In genomic region chr10:75060217-75060842, GRCm38 (mm10) we compare ENCODE assay signal across 8 mouse cellular contexts. TPM values are rescaled to one million over a fixed set of nuclear protein-coding genes. Genes with fewer than 3 reads are reported as not detected.
DNase-seq lines count a peak whose midpoint lies in the region; ATAC-seq and TF ChIP-seq lines count a peak whose summit lies in the region.

Gene Bcr (plus strand): TSS chr10:75060592.

- no peaks in the 10 kb centered on the region for H3K9me3 ChIP-seq in embryonic facial prominence, embryonic 14.5 days (ENCODE audit: control insufficient read depth, low read length)
- no peaks in the 10 kb centered on the region for H3K9me3 ChIP-seq in heart, embryonic 13.5 days
- no peaks in the 10 kb centered on the region for H3K9me3 ChIP-seq in liver, embryonic 16.5 days (replicated peaks; ENCODE audit: control insufficient read depth, low read length)
- H3K9me3 ChIP-seq in neural tube, embryonic 12.5 days, result no peaks in the 10 kb centered on the region
- H3K9me3 ChIP-seq in stomach, postnatal 0 days (ENCODE audit: control insufficient read depth, low read length), result no peaks in the 10 kb centered on the region

- H3K4me2 ChIP-seq in embryonic facial prominence, embryonic 14.5 days (ENCODE audit: low read depth, low read length), result peak within 1 kb of the TSS; percentile 90
- H3K4me2 ChIP-seq in heart, embryonic 13.5 days, result peak within 1 kb of the TSS; percentile 77
- peak within 1 kb of the TSS; percentile 50 for H3K4me2 ChIP-seq in liver, embryonic 16.5 days (ENCODE audit: low read depth, low read length)
- peak within 1 kb of the TSS; percentile 84 for H3K4me2 ChIP-seq in neural tube, embryonic 12.5 days (replicated peaks)
- H3K4me2 ChIP-seq in stomach, postnatal 0 days (replicated peaks; ENCODE audit: low read depth), result peak within 1 kb of the TSS; percentile 86

- H3K4me3 ChIP-seq in embryonic facial prominence, embryonic 14.5 days (ENCODE audit: low read depth, low read length), result peak within 1 kb of the TSS; percentile 86
- peak within 1 kb of the TSS; percentile 90 for H3K4me3 ChIP-seq in heart, embryonic 13.5 days
- H3K4me3 ChIP-seq in liver, embryonic 16.5 days (ENCODE audit: low read depth, low read length), result peak within 1 kb of the TSS; percentile 68
- peak within 1 kb of the TSS; percentile 88 for H3K4me3 ChIP-seq in neural tube, embryonic 12.5 days
- H3K4me3 ChIP-seq in stomach, postnatal 0 days (ENCODE audit: low read depth, low read length), result peak within 1 kb of the TSS; percentile 82

- ATAC-seq in embryonic facial prominence, embryonic 14.5 days (ENCODE audit: low read depth), result peak; percentile 88
- peak; percentile 70 for ATAC-seq in heart, embryonic 13.5 days (ENCODE audit: extremely low read depth, insufficient number of reproducible peaks, low FRiP score, low TSS enrichment)
- peak; percentile 77 for ATAC-seq in liver, embryonic 16.5 days (ENCODE audit: low read depth)
- ATAC-seq in neural tube, embryonic 12.5 days (ENCODE audit: low FRiP score, low read depth), result peak; percentile 85
- peak; percentile 83 for ATAC-seq in stomach, postnatal 0 days (ENCODE audit: low FRiP score, low TSS enrichment)

- H3K9ac ChIP-seq in embryonic facial prominence, embryonic 14.5 days (ENCODE audit: low read depth, low read length), result peak within 1 kb of the TSS; percentile 82
- H3K9ac ChIP-seq in heart, embryonic 13.5 days, result peak within 1 kb of the TSS; percentile 93
- H3K9ac ChIP-seq in liver, embryonic 16.5 days (ENCODE audit: low read depth, low read length), result peak within 1 kb of the TSS; percentile 61
- peak within 1 kb of the TSS; percentile 89 for H3K9ac ChIP-seq in neural tube, embryonic 12.5 days
- peak within 1 kb of the TSS; percentile 82 for H3K9ac ChIP-seq in stomach, postnatal 0 days (ENCODE audit: low read length)

- TF ChIP-seq CTCF in stomach, postnatal 0 days (IDR thresholded peaks at IDR 0.05; ENCODE audit: low read depth), result no peak

- DNase-seq in 3T3-L1 (ENCODE audit: low read depth, low spot score), result peak; percentile 53
- peak; percentile 91 to 94 for DNase-seq in adrenal gland, postnatal 36 days
- peak; percentile 91 for DNase-seq in embryonic facial prominence, embryonic 14.5 days (ENCODE audit: low spot score)
- peak; percentile 89 for DNase-seq in kidney, postnatal 10 days
- peak; percentile 82 for DNase-seq in stomach, postnatal 0 days (ENCODE audit: low spot score)

- peak within 1 kb of the TSS; percentile 58 for H3K27ac ChIP-seq in embryonic facial prominence, embryonic 14.5 days (replicated peaks; ENCODE audit: low read depth, low read length)
- no peak within 1 kb of the TSS for H3K27ac ChIP-seq in heart, embryonic 13.5 days (replicated peaks)
- H3K27ac ChIP-seq in liver, embryonic 16.5 days (ENCODE audit: low read length), result peak within 1 kb of the TSS; percentile 56
- H3K27ac ChIP-seq in neural tube, embryonic 12.5 days, result peak within 1 kb of the TSS; percentile 68; the same call in 1 of the 2 replicates
- H3K27ac ChIP-seq in stomach, postnatal 0 days (replicated peaks), result peak within 1 kb of the TSS; percentile 45

- WGBS in embryonic facial prominence, embryonic 14.5 days, result under 1% methylated on average over 24 of the region's 73 CpGs
- under 1% methylated on average over 33 of the region's 73 CpGs for WGBS in heart, embryonic 13.5 days
- WGBS in liver, embryonic 16.5 days (ENCODE audit: insufficient replicate concordance), result 0% methylated on average over 23 of the region's 73 CpGs
- WGBS in neural tube, embryonic 12.5 days, result 1% methylated on average over 70 of the region's 73 CpGs
- 0% methylated on average over 28 of the region's 73 CpGs for WGBS in stomach, postnatal 0 days

- no peaks in the 10 kb centered on the region for H3K27me3 ChIP-seq in embryonic facial prominence, embryonic 14.5 days (replicated peaks; ENCODE audit: control insufficient read depth, insufficient read depth, low read length)
- H3K27me3 ChIP-seq in heart, embryonic 13.5 days (replicated peaks), result peaks cover 45% of the 10 kb centered on the region
- peaks cover 35% of the 10 kb centered on the region for H3K27me3 ChIP-seq in liver, embryonic 16.5 days (ENCODE audit: control insufficient read depth, insufficient read depth, low read depth, low read length)
- H3K27me3 ChIP-seq in neural tube, embryonic 12.5 days (replicated peaks), result no peaks in the 10 kb centered on the region
- H3K27me3 ChIP-seq in stomach, postnatal 0 days (ENCODE audit: control insufficient read depth, insufficient read depth, low read length), result no peaks in the 10 kb centered on the region

- TF ChIP-seq EP300 in stomach, postnatal 0 days (optimal IDR thresholded peaks at IDR 0.05), result no peak

- H3K4me1 ChIP-seq in embryonic facial prominence, embryonic 14.5 days (ENCODE audit: control insufficient read depth, insufficient read depth, low read length), result peaks cover 34% of the 10 kb centered on the region
- peaks cover 56% of the 10 kb centered on the region for H3K4me1 ChIP-seq in heart, embryonic 13.5 days
- peaks cover 17% of the 10 kb centered on the region for H3K4me1 ChIP-seq in liver, embryonic 16.5 days (ENCODE audit: control insufficient read depth, low read depth, low read length)
- H3K4me1 ChIP-seq in neural tube, embryonic 12.5 days, result peaks cover 63% of the 10 kb centered on the region
- H3K4me1 ChIP-seq in stomach, postnatal 0 days (replicated peaks; ENCODE audit: control insufficient read depth, insufficient read depth), result peaks cover 12% of the 10 kb centered on the region; the same call in 1 of the 2 replicates

- H3K36me3 ChIP-seq in embryonic facial prominence, embryonic 14.5 days (ENCODE audit: control insufficient read depth, insufficient read depth, low read length), result 0 out of 2 replicates have a peak, but pooled peaks cover 3% of the 10 kb centered on the region
- H3K36me3 ChIP-seq in heart, embryonic 13.5 days, result peaks cover 6% of the 10 kb centered on the region; the same call in 1 of the 2 replicates
- H3K36me3 ChIP-seq in liver, embryonic 16.5 days (ENCODE audit: control insufficient read depth, insufficient read depth), result no peaks in the 10 kb centered on the region
- H3K36me3 ChIP-seq in neural tube, embryonic 12.5 days, result 0 out of 2 replicates have a peak, but pooled peaks cover 1% of the 10 kb centered on the region
- H3K36me3 ChIP-seq in stomach, postnatal 0 days (ENCODE audit: control insufficient read depth, insufficient read depth, low read length), result no peaks in the 10 kb centered on the region

RNA-seq across cellular contexts. Expression of gene Bcr, which starts in this region (rescaled TPM):
- total RNA-seq in adrenal gland, postnatal 36 days (2021), result 10 to 100 TPM; 33.8 to 47.7 TPM
- 6.7 and 8.1 TPM in 2 replicates for polyA plus RNA-seq in embryonic facial prominence, embryonic 14.5 days (2014; fragmentation: Nextera tagmentation; extraction: Ambion mirVana)
- 14.3 and 15.4 TPM in 2 replicates for polyA plus RNA-seq in heart, embryonic 13.5 days (2015; fragmentation: Nextera tagmentation; extraction: Ambion mirVana)
- polyA plus RNA-seq in liver, embryonic 16.5 days (2015; fragmentation: Nextera tagmentation; extraction: Ambion mirVana), result 1.8 and 2.0 TPM in 2 replicates
- polyA plus RNA-seq in neural tube, embryonic 12.5 days (2016; fragmentation: Nextera tagmentation; extraction: Ambion mirVana), result 11.5 and 13.6 TPM in 2 replicates
- polyA plus RNA-seq in stomach, postnatal 0 days (2015; fragmentation: Nextera tagmentation; extraction: Ambion mirVana), result 4.5 and 4.7 TPM in 2 replicates
